ENCODE assay signal across 24 mouse cellular contexts in the genomic region with DNA sequence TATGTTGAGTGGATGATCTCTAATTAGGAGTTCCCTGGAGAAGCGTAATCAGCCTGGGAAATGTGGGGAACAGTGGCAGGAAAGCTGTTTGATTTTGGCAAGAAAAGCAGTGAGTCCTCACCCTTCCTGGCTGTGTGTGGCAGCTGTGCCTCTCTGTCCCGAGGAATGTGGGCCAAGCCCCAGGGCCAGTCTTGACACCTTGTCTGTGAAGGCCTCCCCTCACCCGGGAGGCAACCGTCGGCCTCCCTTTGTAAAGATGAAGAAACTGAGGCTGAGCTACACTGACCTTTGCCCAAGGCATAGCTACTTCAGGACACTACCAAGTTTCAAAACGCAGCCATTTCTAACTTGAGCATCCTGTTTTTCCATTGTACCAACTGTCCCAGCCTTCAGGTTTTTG.
DNase-seq lines count a peak whose midpoint lies in the region; ATAC-seq and TF ChIP-seq lines count a peak whose summit lies in the region.
"Had no signal": no experiment of that assay in that cellular context is flagged by ENCODE, and none has a peak within 500 bp of the region (broad histone marks: within the 10 kb centered on the region; RNA-seq: fewer than 3 reads in every experiment).

No protein-coding gene starts in this region.

- peak overlapping the region; percentile 55; the same call in 1 of the 2 replicates for H3K27ac ChIP-seq in hindbrain, embryonic 13.5 days
- H3K27ac ChIP-seq in hindbrain, postnatal 0 days, result no peak overlapping the region
- peak overlapping the region; percentile 49; the same call in 1 of the 2 replicates for H3K27ac ChIP-seq in neural tube, embryonic 13.5 days (replicated peaks)
- H3K27ac ChIP-seq in neural tube, embryonic 15.5 days (replicated peaks), result no peak overlapping the region
- peak overlapping the region; percentile 6; the same call in 1 of the 2 replicates for H3K27ac ChIP-seq in forebrain, postnatal 0 days (ENCODE audit: low read depth, low read length)
- H3K27ac ChIP-seq: limb, embryonic 10.5 days; liver, embryonic 15.5 days; lung, embryonic 15.5 days; midbrain, embryonic 15.5 days; neural tube, embryonic 12.5 days had no signal

- H3K9me3 ChIP-seq in hindbrain, embryonic 13.5 days, result no peaks in the 10 kb centered on the region
- no peaks in the 10 kb centered on the region for H3K9me3 ChIP-seq in hindbrain, postnatal 0 days (ENCODE audit: low read length)
- no peaks in the 10 kb centered on the region for H3K9me3 ChIP-seq in neural tube, embryonic 13.5 days
- no peaks in the 10 kb centered on the region for H3K9me3 ChIP-seq in neural tube, embryonic 15.5 days (replicated peaks)
- no peaks in the 10 kb centered on the region for H3K9me3 ChIP-seq in forebrain, postnatal 0 days (ENCODE audit: low read length)
- H3K9me3 ChIP-seq: limb, embryonic 10.5 days; liver, embryonic 15.5 days; lung, embryonic 15.5 days; midbrain, embryonic 15.5 days; neural tube, embryonic 12.5 days had no signal

- H3K36me3 ChIP-seq in hindbrain, embryonic 13.5 days, result no peaks in the 10 kb centered on the region
- no peaks in the 10 kb centered on the region for H3K36me3 ChIP-seq in hindbrain, postnatal 0 days (ENCODE audit: insufficient read depth, low read length)
- H3K36me3 ChIP-seq in neural tube, embryonic 13.5 days, result no peaks in the 10 kb centered on the region
- H3K36me3 ChIP-seq in neural tube, embryonic 15.5 days, result no peaks in the 10 kb centered on the region
- H3K36me3 ChIP-seq in forebrain, postnatal 0 days (ENCODE audit: insufficient read depth), result no peaks in the 10 kb centered on the region
- H3K36me3 ChIP-seq: G1E; limb, embryonic 10.5 days; liver, embryonic 15.5 days; lung, embryonic 15.5 days; midbrain, embryonic 15.5 days; neural tube, embryonic 12.5 days had no signal

- H3K4me2 ChIP-seq in hindbrain, embryonic 13.5 days, result no peak overlapping the region
- H3K4me2 ChIP-seq in hindbrain, postnatal 0 days (ENCODE audit: low read depth, low read length), result no peak overlapping the region
- H3K4me2 ChIP-seq in neural tube, embryonic 13.5 days, result no peak overlapping the region
- no peak overlapping the region for H3K4me2 ChIP-seq in neural tube, embryonic 15.5 days
- no peak overlapping the region for H3K4me2 ChIP-seq in forebrain, postnatal 0 days (ENCODE audit: low read depth)
- H3K4me2 ChIP-seq: liver, embryonic 15.5 days; lung, embryonic 15.5 days; midbrain, embryonic 15.5 days; neural tube, embryonic 12.5 days had no signal

- no peak for ATAC-seq in hindbrain, embryonic 13.5 days (ENCODE audit: low FRiP score)
- ATAC-seq in hindbrain, postnatal 0 days, result no peak
- ATAC-seq in neural tube, embryonic 13.5 days (ENCODE audit: low read depth), result no peak
- ATAC-seq in neural tube, embryonic 15.5 days (ENCODE audit: low FRiP score), result no peak
- ATAC-seq in forebrain, postnatal 0 days, result peak; percentile 52; the same call in 1 of the 2 replicates
- ATAC-seq: inflammation-experienced regulatory T-cells, adult 6 months; midbrain, embryonic 15.5 days had no signal

- H3K4me1 ChIP-seq in hindbrain, embryonic 13.5 days (replicated peaks), result peaks cover 36% of the 10 kb centered on the region
- no peaks in the 10 kb centered on the region for H3K4me1 ChIP-seq in hindbrain, postnatal 0 days (ENCODE audit: insufficient read depth, low read length)
- H3K4me1 ChIP-seq in neural tube, embryonic 13.5 days (replicated peaks), result peaks cover 32% of the 10 kb centered on the region
- H3K4me1 ChIP-seq in neural tube, embryonic 15.5 days, result peaks cover 30% of the 10 kb centered on the region
- H3K4me1 ChIP-seq in forebrain, postnatal 0 days (ENCODE audit: insufficient read depth), result peaks cover 13% of the 10 kb centered on the region; the same call in 1 of the 2 replicates

- TF ChIP-seq CTCF in hindbrain, postnatal 0 days (IDR thresholded peaks at IDR 0.05; ENCODE audit: low read depth), result no peak
- no peak for TF ChIP-seq CTCF in forebrain, postnatal 0 days (IDR thresholded peaks at IDR 0.05; ENCODE audit: low read depth)

- 52% methylated on average over 6 of the region's 6 CpGs for WGBS in hindbrain, embryonic 13.5 days
- WGBS in hindbrain, postnatal 0 days, result 34% methylated on average over 6 of the region's 6 CpGs
- WGBS in neural tube, embryonic 13.5 days, result 51% methylated on average over 6 of the region's 6 CpGs
- WGBS in neural tube, embryonic 15.5 days, result 44% methylated on average over 6 of the region's 6 CpGs
- 28% methylated on average over 6 of the region's 6 CpGs for WGBS in forebrain, postnatal 0 days

- H3K4me3 ChIP-seq in hindbrain, embryonic 13.5 days, result no peak overlapping the region
- H3K4me3 ChIP-seq in hindbrain, postnatal 0 days (ENCODE audit: low read length), result no peak overlapping the region
- H3K4me3 ChIP-seq in neural tube, embryonic 13.5 days, result no peak overlapping the region
- H3K4me3 ChIP-seq in neural tube, embryonic 15.5 days (replicated peaks), result no peak overlapping the region
- no peak overlapping the region for H3K4me3 ChIP-seq in forebrain, postnatal 0 days (ENCODE audit: low read depth, low read length)
- H3K4me3 ChIP-seq: limb, embryonic 10.5 days; liver, embryonic 15.5 days; lung, embryonic 15.5 days; midbrain, embryonic 15.5 days; neural tube, embryonic 12.5 days had no signal

- peak; percentile 91 for DNase-seq in heart, adult 11 months
- DNase-seq in heart, postnatal 4 days, result no peak
- DNase-seq in hindbrain, postnatal 0 days (ENCODE audit: low spot score), result no peak
- DNase-seq in forebrain, postnatal 0 days, result peak; percentile 39
- DNase-seq: adrenal gland, adult 2 months; B cell, adult 2 months; cerebellum, adult 18-20 months; cerebellum, postnatal 14 days; gastrocnemius, postnatal 36 days; kidney, adult 18-20 months; kidney, postnatal 4 days; liver; lung, postnatal 4 days had no signal

- H3K9ac ChIP-seq in hindbrain, embryonic 13.5 days, result no peak overlapping the region
- no peak overlapping the region for H3K9ac ChIP-seq in hindbrain, postnatal 0 days (replicated peaks; ENCODE audit: low read length)
- no peak overlapping the region for H3K9ac ChIP-seq in neural tube, embryonic 13.5 days
- no peak overlapping the region for H3K9ac ChIP-seq in neural tube, embryonic 15.5 days (replicated peaks)
- H3K9ac ChIP-seq in forebrain, postnatal 0 days, result no peak overlapping the region
- H3K9ac ChIP-seq: liver, embryonic 15.5 days; lung, embryonic 15.5 days; midbrain, embryonic 15.5 days; neural tube, embryonic 12.5 days had no signal

- no peaks in the 10 kb centered on the region for H3K27me3 ChIP-seq in hindbrain, embryonic 13.5 days
- H3K27me3 ChIP-seq in hindbrain, postnatal 0 days (ENCODE audit: insufficient read depth, low read length), result no peaks in the 10 kb centered on the region
- no peaks in the 10 kb centered on the region for H3K27me3 ChIP-seq in neural tube, embryonic 13.5 days
- no peaks in the 10 kb centered on the region for H3K27me3 ChIP-seq in neural tube, embryonic 15.5 days (replicated peaks)
- no peaks in the 10 kb centered on the region for H3K27me3 ChIP-seq in forebrain, postnatal 0 days (ENCODE audit: insufficient read depth, low read length)
- H3K27me3 ChIP-seq: CH12.LX; liver, embryonic 15.5 days; lung, embryonic 15.5 days; midbrain, embryonic 15.5 days; neural tube, embryonic 12.5 days had no signal

Comparison
In these comparisons a context has a peak if more than half of its experiments do, and no peak if none do; other contexts are left out.
1. DNase-seq: peak in heart, adult 11 months (single experiment) and forebrain, postnatal 0 days (single experiment); none in heart, postnatal 4 days (single experiment) and hindbrain, postnatal 0 days (single experiment).
2. H3K27ac ChIP-seq: peak in hindbrain, embryonic 13.5 days (single experiment), neural tube, embryonic 13.5 days (single experiment) and forebrain, postnatal 0 days (single experiment); none in hindbrain, postnatal 0 days (single experiment) and neural tube, embryonic 15.5 days (single experiment).